Mouse (Mus musculus) bone marrow, adult 2 months (tissue): Measurements from ENCODE around the gene Relb. TPM values are rescaled to one million over a fixed set of nuclear protein-coding genes. Genes with fewer than 3 reads are reported as not detected.
A peak's percentile ranks its signal among the peaks of the same experiment; 100 is the strongest.

Experiments
- H3K27ac ChIP-seq: fragments of 200-500 bp; 2 replicates; pipeline ENCODE4 v1.5.1; 2012; ENCODE audit warnings: low read depth, mild to moderate bottlenecking, control low read depth, inconsistent platforms, low read length; ENCODE audit not compliant: control insufficient read depth, poor library complexity, insufficient read depth
- H3K4me1 ChIP-seq: fragments of 200-500 bp; 2 replicates; pipeline ENCODE4 v1.6.1; 2011; ENCODE audit warnings: low read length; ENCODE audit not compliant: control insufficient read depth, insufficient read depth
- H3K4me3 ChIP-seq: fragments of 200-500 bp; replicated peaks from 2 replicates; pipeline ENCODE3; 2011; ENCODE audit warnings: mild to moderate bottlenecking, low read depth, low read length, control low read depth; ENCODE audit not compliant: control insufficient read depth
- CTCF ChIP-seq: fragments of 200-500 bp; IDR thresholded peaks from 2 replicates; pipeline ENCODE4 v1.5.1; 2011; ENCODE audit warnings: low read length, control low read depth; ENCODE audit not compliant: control insufficient read depth, insufficient read depth
- POLR2A ChIP-seq: fragments of 200-500 bp; IDR thresholded peaks from 2 replicates; pipeline ENCODE4 v1.6.1; 2011; ENCODE audit warnings: low read depth, mild to moderate bottlenecking, control low read depth, low read length, borderline replicate concordance; ENCODE audit not compliant: control insufficient read depth
- WGBS: fragments of 180-500 bp; shearing (Covaris S2); methylation state at CpG from one replicate; pipeline ENCODE4 v1.1.7; 2018; 5-methylcytosine and 5-hydroxymethylcytosine counted together
- polyA plus RNA-seq: library from polyadenylated mRNA; stranded (reverse); fragments of >200 nt; gene quantifications from 2 replicates; pipeline ENCODE4 v1.2.4, GENCODE M21; 2011; ENCODE audit warnings: low replicate concordance; ENCODE audit not compliant: missing spikeins, insufficient read depth, insufficient read length

Relb gene
- 6.4 and 12.0 TPM in 2 replicates for polyA plus RNA-seq

- peak within 1 kb of the TSS; percentile 85 for H3K4me3 ChIP-seq
- H3K27ac ChIP-seq = peak within 1 kb of the TSS; percentile 97
- no peak for TF ChIP-seq CTCF
- TF ChIP-seq POLR2A = no peak; the same call in 1 of the 2 replicates
- under 1% methylated on average over 35 of the region's 41 CpGs for WGBS
- peaks cover 3% of the 10 kb centered on the region; the same call in 1 of the 2 replicates for H3K4me1 ChIP-seq
These were observed at the start of gene Relb for GRCm38 (mm10) chr7:19629361-19629734. Gene Relb, minus strand, starts transcription at chr7:19629438.

- WGBS = 82% methylated on average over 3 of the region's 3 CpGs
- H3K4me3 ChIP-seq = no peak overlapping the region
- no peak overlapping the region for H3K27ac ChIP-seq
- no peak for TF ChIP-seq CTCF
- TF ChIP-seq POLR2A = no peak
- no peaks in the 10 kb centered on the region; the same call in 1 of the 2 replicates for H3K4me1 ChIP-seq
These were observed 49.7 kb upstream of the Relb start for GRCm38 (mm10) chr7:19678901-19679300.

- no peak for TF ChIP-seq POLR2A
- no peak for TF ChIP-seq CTCF
- 81% methylated on average over 8 of the region's 8 CpGs for WGBS
- no peaks in the 10 kb centered on the region; the same call in 1 of the 2 replicates for H3K4me1 ChIP-seq
- no peak within 1 kb of the TSS for H3K4me3 ChIP-seq
- no peak within 1 kb of the TSS for H3K27ac ChIP-seq
These were observed 48.6 kb upstream of the Relb start, which contains the start of gene Apoc2 for GRCm38 (mm10) chr7:19677872-19678271. Gene Apoc2, minus strand, starts transcription at chr7:19677941.

- no peak overlapping the region; the same call in 1 of the 2 replicates for H3K27ac ChIP-seq
- H3K4me3 ChIP-seq = no peak overlapping the region
- no peaks in the 10 kb centered on the region; the same call in 1 of the 2 replicates for H3K4me1 ChIP-seq
- TF ChIP-seq CTCF (no peak), POLR2A (no peak)
- WGBS = 66% methylated on average over 1 of the region's 1 CpGs
These were observed 47.4 kb upstream of the Relb start for GRCm38 (mm10) chr7:19676662-19677061.

- no peaks in the 10 kb centered on the region; the same call in 1 of the 2 replicates for H3K4me1 ChIP-seq
- no peak for TF ChIP-seq POLR2A
- TF ChIP-seq CTCF = no peak
- WGBS = 51% methylated on average over 10 of the region's 10 CpGs
- H3K27ac ChIP-seq = no peak overlapping the region
- H3K4me3 ChIP-seq = no peak overlapping the region
These were observed 46.6 kb upstream of the Relb start for GRCm38 (mm10) chr7:19675824-19676223.

GRCm38 (mm10) chr7:19673083-19673699, 44.0 kb upstream of the Relb start:
- no peak for TF ChIP-seq CTCF
- TF ChIP-seq POLR2A = no peak
- Histone ChIP-seq H3K4me1 (no peaks in the 10 kb centered on the region; the same call in 1 of the 2 replicates), H3K4me3 (no peak overlapping the region), H3K27ac (no peak overlapping the region)
- WGBS = 51% methylated on average over 14 of the region's 14 CpGs

- H3K4me1 ChIP-seq = peaks cover 2% of the 10 kb centered on the region; the same call in 1 of the 2 replicates
- no peak overlapping the region for H3K4me3 ChIP-seq
- no peak for TF ChIP-seq POLR2A
- TF ChIP-seq CTCF = no peak
- no peak overlapping the region for H3K27ac ChIP-seq
- WGBS = 80% methylated on average over 10 of the region's 10 CpGs
These were observed 42.3 kb upstream of the Relb start for GRCm38 (mm10) chr7:19671511-19671910.

- TF ChIP-seq POLR2A = no peak
- peak; percentile 94 for TF ChIP-seq CTCF
- peak overlapping the region; percentile 35 for H3K27ac ChIP-seq
- H3K4me3 ChIP-seq = no peak overlapping the region
- whole genome bisulfite sequencing = 9% methylated on average over 10 of the region's 10 CpGs
- H3K4me1 ChIP-seq = peaks cover 2% of the 10 kb centered on the region; the same call in 1 of the 2 replicates
These were observed 39.9 kb upstream of the Relb start for GRCm38 (mm10) chr7:19668947-19669721.
